Mouse (Mus musculus) midbrain, embryonic 15.5 days (tissue): Measurements from ENCODE around the gene Shh. TPM values are rescaled to one million over a fixed set of nuclear protein-coding genes. Genes with fewer than 3 reads are reported as not detected.

Source experiments
- ATAC-seq: fragments of 200-750 bp; cut with Nextera tagmentation; replicated peaks from 2 replicates; pipeline ENCODE4 v1.8.0; 2017; ENCODE audit warnings: moderate TSS enrichment
- H3K27ac ChIP-seq: fragments of 300-500 bp; sonication (generic); 2 replicates; pipeline ENCODE4 v1.5.1; 2015; ENCODE audit warnings: mild to moderate bottlenecking, inconsistent platforms
- H3K27me3 ChIP-seq: fragments of 300-500 bp; sonication (generic); replicated peaks from 2 replicates; pipeline ENCODE4 v1.6.1; 2015; ENCODE audit warnings: inconsistent platforms
- H3K36me3 ChIP-seq: fragments of 300-500 bp; sonication (generic); replicated peaks from 2 replicates; pipeline ENCODE4 v1.6.1; 2015; ENCODE audit warnings: inconsistent platforms
- H3K4me1 ChIP-seq: fragments of 300-500 bp; sonication (generic); 2 replicates; pipeline ENCODE4 v1.6.1; 2015; ENCODE audit warnings: inconsistent platforms
- H3K4me2 ChIP-seq: fragments of 300-500 bp; sonication (generic); 2 replicates; pipeline ENCODE4 v1.6.1; 2015; ENCODE audit warnings: inconsistent platforms, mild to moderate bottlenecking, moderate library complexity
- H3K4me3 ChIP-seq: fragments of 300-500 bp; sonication (generic); 2 replicates; pipeline ENCODE4 v1.5.1; 2015; ENCODE audit warnings: mild to moderate bottlenecking, inconsistent platforms
- H3K9ac ChIP-seq: fragments of 300-500 bp; sonication (generic); 2 replicates; pipeline ENCODE4 v1.6.1; 2015; ENCODE audit warnings: mild to moderate bottlenecking, inconsistent platforms
- H3K9me3 ChIP-seq: fragments of 300-500 bp; sonication (generic); 2 replicates; pipeline ENCODE4 v1.6.1; 2016; ENCODE audit warnings: inconsistent platforms
- WGBS: fragments of 180-500 bp; shearing (Covaris S2); methylation state at CpG from one replicate; pipeline ENCODE4 v1.1.7; 2015; ENCODE audit warnings: mixed read lengths; 5-methylcytosine and 5-hydroxymethylcytosine counted together
- polyA plus RNA-seq: library from polyadenylated mRNA; unstranded; fragments of >200 nt; fragmentation: Nextera tagmentation; extraction: Ambion mirVana; gene quantifications from 2 replicates; pipeline ENCODE4 v1.2.1, GENCODE M21; 2015

The Shh gene
- 1.1 and 1.4 TPM in 2 replicates for polyA plus RNA-seq

DNA sequence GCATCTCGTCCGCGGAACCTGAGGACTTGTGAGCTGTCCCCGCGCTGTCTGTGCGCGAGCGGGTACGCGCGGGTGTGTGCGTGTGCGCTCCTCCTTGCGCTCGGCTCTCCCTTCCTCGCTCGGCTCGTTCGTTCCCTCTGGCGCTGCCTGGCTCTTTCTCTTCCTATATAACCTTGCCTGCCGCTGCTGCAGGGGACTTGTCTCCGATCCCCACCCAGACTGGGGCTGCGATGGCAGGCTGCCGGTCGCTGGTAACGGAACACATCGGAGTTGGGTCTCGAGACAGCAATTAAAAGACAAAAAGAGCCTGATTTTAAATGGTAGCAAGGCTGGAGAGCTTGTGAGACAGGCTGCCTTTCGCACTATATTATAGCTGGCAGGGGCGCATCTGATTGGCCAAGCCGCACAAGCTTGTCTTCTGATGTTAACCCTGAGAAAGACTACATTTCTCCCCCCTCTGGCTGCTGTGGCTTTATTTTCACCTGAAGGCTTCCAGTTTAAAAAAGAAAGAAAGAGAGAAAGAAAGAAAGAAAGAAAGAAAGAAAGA lies at the start of gene Shh:
Gene Shh, minus strand, starts transcription at position 497 of the 547 bp plus-strand sequence.
- H3K27me3 ChIP-seq, result peaks cover 66% of the 10 kb centered on the region

DNA sequence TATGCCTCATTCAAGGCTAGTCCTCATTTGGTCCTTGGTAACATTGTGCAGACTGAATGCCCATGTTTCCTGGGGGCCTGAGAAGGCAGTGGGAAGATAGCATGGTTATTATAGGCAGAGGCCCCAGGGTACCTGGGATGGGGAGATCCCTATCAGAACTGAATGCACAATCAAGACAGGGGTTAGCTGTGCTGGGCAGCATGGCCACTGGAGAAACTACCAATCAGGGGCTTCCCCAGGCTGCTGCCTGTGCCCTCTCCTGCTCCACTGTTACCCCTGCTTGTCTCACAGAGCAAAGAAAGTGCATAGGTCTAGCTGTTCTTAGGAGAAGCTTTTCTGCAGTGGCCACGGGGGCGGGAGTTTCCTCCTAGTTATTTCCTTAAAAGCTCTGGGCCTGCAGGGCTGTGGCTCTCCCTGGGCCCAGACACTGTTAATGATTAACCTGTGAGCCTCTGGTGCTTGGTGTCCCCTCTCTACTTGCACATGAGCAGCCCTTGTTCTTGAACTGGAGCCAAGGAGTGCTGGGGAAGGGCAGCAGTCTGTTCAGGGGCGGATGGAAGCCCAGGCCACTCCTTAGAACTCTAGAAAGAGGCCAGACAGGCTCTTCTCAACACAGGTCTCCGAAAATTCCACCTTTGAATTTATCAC lies 33.9 kb upstream of the Shh start:
- no peak overlapping the region for H3K4me2 ChIP-seq
- no peaks in the 10 kb centered on the region for H3K27me3 ChIP-seq
- H3K4me1 ChIP-seq, result no peaks in the 10 kb centered on the region
- H3K4me3 ChIP-seq, result no peak overlapping the region
- H3K36me3 ChIP-seq, result no peaks in the 10 kb centered on the region
- no peak overlapping the region for H3K9ac ChIP-seq
- 70% methylated on average over 4 of the region's 4 CpGs for WGBS
- no peaks in the 10 kb centered on the region for H3K9me3 ChIP-seq
- ATAC-seq, result no peak
- H3K27ac ChIP-seq, result no peak overlapping the region

More for the DNA sequence above, at the start of gene Shh:
- Histone ChIP-seq H3K4me2 (peak within 1 kb of the TSS; percentile 92), H3K9ac (peak within 1 kb of the TSS; percentile 58), H3K4me3 (peak within 1 kb of the TSS; percentile 64), H3K27ac (peak within 1 kb of the TSS; percentile 80), H3K4me1 (peaks cover 43% of the 10 kb centered on the region), H3K9me3 (no peaks in the 10 kb centered on the region), H3K36me3 (no peaks in the 10 kb centered on the region)
- WGBS, result under 1% methylated on average over 31 of the region's 31 CpGs
- ATAC-seq, result peak; percentile 73

DNA sequence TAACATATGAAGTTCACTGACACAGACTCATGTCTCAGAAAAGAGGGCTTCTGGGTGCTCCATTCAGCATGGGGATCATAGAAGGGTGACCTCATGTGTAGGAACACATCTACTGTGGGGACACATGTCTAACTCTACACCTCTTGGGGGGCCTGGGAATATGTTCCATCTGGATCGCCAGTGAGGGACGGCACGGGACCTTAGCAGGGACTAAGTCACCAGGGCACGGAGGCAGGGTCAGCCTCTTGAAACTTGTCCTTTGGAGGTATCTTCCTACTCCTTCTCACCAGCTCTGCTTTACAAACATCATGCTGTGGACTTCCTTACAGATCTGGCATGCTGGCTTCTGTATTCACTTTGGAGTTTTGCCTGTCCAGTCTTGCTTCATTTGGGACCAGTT lies 31.8 kb upstream of the Shh start:
- Histone ChIP-seq H3K4me2 (no peak overlapping the region), H3K4me1 (no peaks in the 10 kb centered on the region), H3K9ac (no peak overlapping the region), H3K27ac (no peak overlapping the region), H3K27me3 (no peaks in the 10 kb centered on the region), H3K36me3 (no peaks in the 10 kb centered on the region), H3K4me3 (no peak overlapping the region), H3K9me3 (no peaks in the 10 kb centered on the region)
- ATAC-seq, result no peak
- 89% methylated on average over 4 of the region's 4 CpGs for WGBS

DNA sequence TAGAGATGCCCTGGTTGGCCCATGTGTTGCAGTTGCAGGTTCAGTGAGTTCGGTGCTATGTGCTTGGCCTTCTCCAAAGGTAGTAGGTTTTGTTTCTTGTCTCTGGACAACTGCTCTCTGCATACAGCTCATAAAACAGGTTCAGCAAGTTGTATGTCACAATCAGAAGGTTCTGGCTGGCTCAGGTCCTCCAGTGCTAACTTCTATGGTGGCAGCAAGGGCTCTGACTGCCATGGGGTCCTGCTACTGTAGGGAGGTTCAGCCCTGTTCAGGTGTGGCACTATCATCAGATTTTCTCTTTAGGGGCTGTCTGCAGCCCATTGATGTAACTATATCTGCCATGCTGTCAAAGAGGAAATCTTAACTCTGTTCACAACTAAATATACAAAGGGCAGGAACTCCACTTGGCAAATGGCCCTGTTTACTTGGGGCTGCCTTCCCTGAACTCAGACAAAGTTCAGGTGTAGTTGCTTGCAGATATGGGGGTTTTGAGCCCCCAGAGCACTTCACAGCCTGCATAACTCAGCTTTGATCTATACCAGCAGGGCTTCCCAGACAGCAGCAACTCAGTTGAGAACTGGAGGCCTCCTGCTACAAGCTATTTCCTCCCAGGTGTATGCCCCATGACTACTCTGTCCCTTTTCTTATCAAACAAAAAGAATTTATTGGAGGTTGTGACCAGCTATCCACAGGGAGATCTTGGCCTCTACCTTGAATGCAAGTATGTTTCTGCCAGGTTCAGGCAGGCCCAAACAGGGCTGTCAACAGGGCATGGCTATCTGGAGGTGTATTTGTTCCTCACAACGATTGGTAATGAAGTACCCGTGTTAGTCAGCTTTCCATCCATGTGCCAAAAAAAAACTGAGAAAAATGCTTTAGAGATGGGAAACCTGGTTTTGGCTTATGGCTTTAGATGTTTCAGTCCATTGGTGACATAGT lies 28.9 kb upstream of the Shh start:
- H3K9ac ChIP-seq, result no peak overlapping the region
- no peak for ATAC-seq
- no peak overlapping the region for H3K4me3 ChIP-seq
- no peak overlapping the region for H3K4me2 ChIP-seq
- H3K4me1 ChIP-seq, result no peaks in the 10 kb centered on the region
- no peaks in the 10 kb centered on the region for H3K27me3 ChIP-seq
- no peaks in the 10 kb centered on the region for H3K36me3 ChIP-seq
- 88% methylated on average over 3 of the region's 3 CpGs for WGBS
- H3K27ac ChIP-seq, result no peak overlapping the region
- H3K9me3 ChIP-seq, result no peaks in the 10 kb centered on the region

DNA sequence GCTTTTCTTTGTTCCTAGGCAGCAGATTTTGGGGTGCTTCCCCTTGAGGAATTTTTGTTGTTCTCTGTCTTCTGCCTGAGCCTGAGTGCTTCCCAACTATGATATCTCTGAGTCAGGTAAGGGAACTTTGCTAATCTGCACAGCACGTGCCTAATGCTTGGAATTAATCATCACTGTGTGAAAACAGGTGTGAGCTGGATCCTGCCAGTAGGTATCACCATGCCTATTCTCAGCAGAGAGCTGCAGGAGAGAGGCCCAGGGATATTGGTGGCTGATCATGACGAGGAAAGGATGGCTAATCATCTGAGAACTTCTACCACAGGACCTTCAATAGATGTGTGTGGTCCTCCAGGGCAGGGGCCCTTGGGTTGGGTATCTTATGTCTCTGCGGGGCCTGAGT lies 26.5 kb upstream of the Shh start:
- Histone ChIP-seq H3K9ac (no peak overlapping the region), H3K27ac (no peak overlapping the region), H3K9me3 (no peaks in the 10 kb centered on the region), H3K27me3 (no peaks in the 10 kb centered on the region), H3K4me3 (no peak overlapping the region), H3K4me2 (no peak overlapping the region), H3K36me3 (no peaks in the 10 kb centered on the region), H3K4me1 (no peaks in the 10 kb centered on the region)
- ATAC-seq, result no peak
- 68% methylated on average over 3 of the region's 3 CpGs for WGBS

DNA sequence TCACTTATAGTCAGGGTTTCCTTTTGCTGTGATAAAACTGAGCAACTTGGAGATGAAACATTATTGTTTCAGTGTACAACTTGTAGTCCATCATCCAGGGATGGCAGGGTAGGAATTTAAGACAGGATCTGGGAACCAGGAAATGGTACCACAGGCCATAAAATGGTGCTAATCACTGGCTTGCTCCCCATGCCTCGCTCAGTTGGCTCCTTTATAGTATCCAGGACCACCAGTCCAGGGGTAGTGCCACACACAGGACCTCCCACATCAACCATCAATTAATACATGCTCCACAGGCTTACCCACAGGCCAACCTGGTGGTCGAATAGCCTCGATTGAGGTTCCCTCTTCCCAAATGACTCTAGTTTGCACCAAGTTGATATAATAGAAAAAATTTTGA lies 15.9 kb upstream of the Shh start:
- WGBS, result 77% methylated on average over 3 of the region's 3 CpGs

DNA sequence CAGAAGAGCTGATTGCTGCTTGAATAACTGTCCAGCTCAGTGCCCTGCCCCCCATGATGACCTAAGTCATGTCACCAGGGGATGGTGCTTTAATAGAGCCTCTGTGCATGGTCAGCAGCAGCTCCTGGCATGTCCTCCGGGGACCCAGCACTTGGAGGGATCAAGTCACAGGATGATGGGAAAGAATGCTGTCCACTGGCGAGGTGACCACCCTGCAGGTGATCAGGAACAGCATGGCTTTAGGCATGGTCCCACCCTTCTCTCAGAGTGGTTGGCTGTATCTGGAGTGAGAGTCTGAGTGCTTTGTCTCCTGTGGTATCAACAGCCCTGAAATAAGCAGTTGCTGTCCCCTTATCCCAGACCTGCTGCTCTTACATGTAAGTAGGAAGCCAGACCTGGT lies 14.7 kb upstream of the Shh start:
- Histone ChIP-seq H3K9ac (no peak overlapping the region), H3K36me3 (no peaks in the 10 kb centered on the region), H3K9me3 (no peaks in the 10 kb centered on the region), H3K4me3 (no peak overlapping the region), H3K4me2 (no peak overlapping the region), H3K4me1 (no peaks in the 10 kb centered on the region), H3K27me3 (no peaks in the 10 kb centered on the region), H3K27ac (no peak overlapping the region)
- WGBS, result 79% methylated on average over 2 of the region's 2 CpGs
- no peak for ATAC-seq

More for the DNA sequence above, 15.9 kb upstream of the Shh start:
- H3K9ac ChIP-seq, result no peak overlapping the region
- no peaks in the 10 kb centered on the region for H3K36me3 ChIP-seq
- no peak overlapping the region for H3K4me3 ChIP-seq
- ATAC-seq, result no peak
- no peaks in the 10 kb centered on the region for H3K27me3 ChIP-seq
- no peak overlapping the region for H3K27ac ChIP-seq
- no peak overlapping the region for H3K4me2 ChIP-seq
- H3K9me3 ChIP-seq, result no peaks in the 10 kb centered on the region
- H3K4me1 ChIP-seq, result no peaks in the 10 kb centered on the region

DNA sequence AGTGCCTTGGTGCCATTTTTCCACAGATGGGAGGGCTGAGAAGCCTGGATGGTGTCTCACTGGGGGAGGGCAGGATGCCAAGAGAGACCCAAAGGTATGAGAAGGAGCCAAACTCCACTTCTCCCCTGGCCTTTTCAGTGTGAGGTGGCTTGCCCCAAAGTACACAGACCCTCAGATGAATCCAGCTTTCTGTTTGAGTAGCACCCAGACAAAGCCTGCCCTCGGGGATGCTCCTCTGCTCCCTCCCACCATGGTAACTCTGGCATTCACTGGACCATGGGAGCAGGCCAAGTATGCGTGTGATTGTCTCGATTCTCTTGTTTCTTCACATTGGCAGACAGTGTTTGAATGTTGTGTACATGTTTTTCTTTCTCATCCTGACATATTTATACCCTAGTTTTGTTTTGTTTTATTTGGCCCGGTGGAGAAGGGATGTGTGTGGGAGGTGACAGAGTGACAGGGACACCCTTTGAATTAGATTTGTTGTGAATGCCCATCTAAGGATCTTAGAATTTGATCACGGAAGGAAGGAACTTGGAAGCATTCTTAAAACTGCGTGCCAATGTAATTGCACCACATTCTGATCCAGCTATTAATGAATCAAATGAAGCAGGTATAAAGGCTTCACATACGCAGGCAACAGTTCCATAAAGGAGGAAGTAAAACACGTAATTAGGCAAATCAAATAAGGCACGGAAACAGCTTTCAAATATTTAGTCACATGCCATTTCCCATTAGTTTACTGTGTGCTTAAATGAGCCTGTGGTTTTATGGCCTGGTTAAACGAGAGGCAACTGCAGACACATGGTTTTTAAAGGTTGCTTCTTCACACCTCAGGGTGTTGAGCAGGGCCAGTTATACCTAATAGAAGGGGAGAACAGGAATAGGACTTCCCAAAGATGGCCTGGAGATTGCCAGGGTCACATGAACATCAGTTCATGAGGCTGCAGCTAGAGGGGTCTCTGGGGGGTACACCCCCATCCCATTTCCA lies 9.6 kb upstream of the Shh start:
- Histone ChIP-seq H3K4me2 (no peak overlapping the region), H3K36me3 (no peaks in the 10 kb centered on the region), H3K27me3 (no peaks in the 10 kb centered on the region), H3K4me1 (no peaks in the 10 kb centered on the region), H3K9me3 (no peaks in the 10 kb centered on the region), H3K27ac (no peak overlapping the region), H3K4me3 (no peak overlapping the region), H3K9ac (no peak overlapping the region)
- ATAC-seq, result no peak
- WGBS, result 69% methylated on average over 10 of the region's 10 CpGs

DNA sequence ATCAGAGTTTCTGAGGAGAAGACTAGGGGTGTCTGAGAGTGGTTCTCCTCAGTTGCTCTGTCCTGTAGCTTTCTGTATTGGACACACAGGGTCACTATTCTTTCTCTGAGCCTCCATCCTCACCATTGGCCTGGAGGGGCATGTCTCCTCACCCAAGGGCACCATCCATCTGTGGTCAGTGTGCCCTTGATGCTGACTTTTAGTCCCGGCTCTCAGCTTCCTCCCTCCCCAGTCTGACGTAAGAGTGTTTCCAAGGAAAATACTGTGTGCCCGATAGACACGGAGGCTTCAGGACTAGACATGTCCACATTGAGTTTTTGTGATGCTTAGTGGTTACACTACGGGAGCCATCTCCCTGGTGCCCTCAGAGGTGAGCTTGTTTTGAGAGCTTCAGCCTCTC lies 6.5 kb upstream of the Shh start:
- H3K4me3 ChIP-seq, result no peak overlapping the region
- no peak overlapping the region for H3K9ac ChIP-seq
- no peak for ATAC-seq
- no peaks in the 10 kb centered on the region for H3K36me3 ChIP-seq
- H3K27me3 ChIP-seq, result peaks cover 8% of the 10 kb centered on the region
- H3K4me2 ChIP-seq, result no peak overlapping the region
- no peaks in the 10 kb centered on the region for H3K4me1 ChIP-seq
- H3K9me3 ChIP-seq, result no peaks in the 10 kb centered on the region
- 86% methylated on average over 5 of the region's 5 CpGs for WGBS
- H3K27ac ChIP-seq, result no peak overlapping the region

DNA sequence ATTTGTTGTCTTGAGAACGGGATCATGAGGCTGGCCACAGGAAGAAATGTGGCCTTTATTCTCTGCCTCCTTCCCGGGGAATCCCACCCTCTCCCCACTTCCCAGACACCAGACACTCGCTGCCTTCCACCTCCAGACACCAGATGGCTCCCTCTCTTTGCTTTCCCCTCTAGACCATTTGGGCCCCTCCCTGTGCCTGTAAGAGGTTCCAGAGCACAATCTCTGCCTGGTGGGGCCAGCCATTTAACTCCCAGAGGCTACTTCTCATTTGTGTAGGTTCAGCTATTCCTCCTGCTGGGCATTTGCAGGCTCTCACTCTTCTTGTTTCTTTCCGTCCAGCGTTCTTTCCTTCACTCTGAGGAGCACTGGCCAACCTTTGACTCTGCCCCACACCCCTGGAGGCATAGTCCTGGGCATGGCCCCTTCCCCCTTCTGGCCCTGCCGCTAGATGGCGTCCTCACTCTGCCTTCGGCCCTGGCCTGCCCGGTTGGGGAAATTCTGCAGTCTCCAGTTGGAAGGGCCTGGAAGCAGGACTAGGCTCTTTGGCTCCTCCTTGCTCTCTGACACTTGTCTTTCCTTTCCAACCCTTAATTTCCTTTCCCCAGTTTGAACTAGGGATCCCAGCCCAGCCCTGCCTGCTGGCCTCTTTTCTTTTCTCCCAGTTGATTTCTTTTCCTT lies 2.6 kb upstream of the Shh start:
- Histone ChIP-seq H3K27me3 (peaks cover 38% of the 10 kb centered on the region), H3K4me2 (0 out of 2 replicates have a peak overlapping the region, but pooled peaks have one; percentile 6), H3K36me3 (no peaks in the 10 kb centered on the region), H3K9me3 (no peaks in the 10 kb centered on the region), H3K27ac (no peak overlapping the region), H3K4me1 (peaks cover 18% of the 10 kb centered on the region), H3K4me3 (no peak overlapping the region), H3K9ac (no peak overlapping the region)
- no peak for ATAC-seq
- whole genome bisulfite sequencing, result 4% methylated on average over 9 of the region's 9 CpGs

DNA sequence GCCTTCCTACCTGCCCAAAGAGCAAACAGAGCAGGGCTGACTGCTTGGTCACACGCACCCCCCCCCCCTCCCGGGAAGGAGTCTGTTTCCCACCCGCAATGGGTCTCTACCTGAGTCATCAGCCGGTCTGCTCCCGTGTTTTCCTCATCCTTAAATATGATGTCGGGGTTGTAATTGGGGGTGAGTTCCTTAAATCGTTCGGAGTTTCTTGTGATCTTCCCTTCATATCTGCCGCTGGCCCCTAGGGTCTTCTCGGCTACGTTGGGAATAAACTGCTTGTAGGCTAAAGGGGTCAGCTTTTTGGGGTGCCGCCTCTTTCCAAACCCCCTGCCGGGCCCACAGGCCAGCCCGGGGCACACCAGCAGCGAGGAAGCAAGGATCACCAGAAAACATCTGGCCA lies 705 bp downstream of the Shh start:
- H3K36me3 ChIP-seq, result no peaks in the 10 kb centered on the region
- H3K9me3 ChIP-seq, result no peaks in the 10 kb centered on the region
- H3K4me1 ChIP-seq, result peaks cover 43% of the 10 kb centered on the region
- peaks cover 71% of the 10 kb centered on the region for H3K27me3 ChIP-seq
- no peak for ATAC-seq
- WGBS, result 0% methylated on average over 15 of the region's 15 CpGs
- H3K4me3 ChIP-seq, result peak overlapping the region; percentile 64
- peak overlapping the region; percentile 80 for H3K27ac ChIP-seq
- peak overlapping the region; percentile 58 for H3K9ac ChIP-seq
- peak overlapping the region; percentile 92 for H3K4me2 ChIP-seq
